Mouse (Mus musculus): ENCODE results near the gene S1pr2.

The S1pr2 gene

GRCm38 (mm10) chr9:20966747-20967146 is 9.8 kb downstream of the S1pr2 start:
- DNase-seq (ENCODE audit: low spot score in 2 of 2): no peak

DNA sequence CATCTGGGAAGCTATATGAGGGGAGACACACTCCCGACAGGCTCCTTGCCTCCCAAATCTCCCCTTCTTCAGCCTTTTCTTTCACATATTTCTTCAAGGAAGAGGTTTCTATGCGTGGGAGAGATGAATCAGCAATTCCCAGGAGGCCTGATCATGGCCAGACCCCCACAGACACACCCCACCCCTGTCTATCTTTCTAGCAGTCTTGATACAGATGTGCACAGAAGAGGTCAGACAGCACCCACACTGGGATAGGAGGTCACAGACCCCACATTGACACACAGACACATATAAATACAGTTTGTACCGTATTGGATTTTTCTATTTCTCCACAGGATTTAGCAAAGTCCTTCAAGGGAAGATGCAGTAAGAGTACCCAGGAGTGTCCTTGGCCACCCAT is 10.6 kb downstream of the S1pr2 start:
- DNase-seq (ENCODE audit: low spot score in 2 of 2): no peak

DNA sequence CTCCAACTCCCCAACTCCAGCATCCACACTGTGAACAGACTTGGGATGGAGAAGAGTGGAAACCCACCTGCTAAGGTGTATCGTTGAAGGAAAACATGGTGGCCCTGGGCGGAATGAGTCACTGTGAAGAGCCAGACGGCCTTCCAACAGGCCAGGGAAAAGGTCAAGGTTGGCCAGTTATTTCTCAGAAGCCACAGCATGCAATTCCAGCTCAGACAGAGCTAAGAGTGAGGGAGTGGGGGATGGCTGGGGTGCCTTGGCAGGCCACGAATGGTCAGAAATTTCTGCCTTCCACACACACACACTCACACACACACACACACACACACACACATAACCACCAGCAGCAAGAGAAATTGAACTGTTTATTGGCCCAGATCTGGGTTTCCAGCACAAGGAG is 11.0 kb downstream of the S1pr2 start:
- no peak for DNase-seq (ENCODE audit: low spot score in 2 of 2)

DNA sequence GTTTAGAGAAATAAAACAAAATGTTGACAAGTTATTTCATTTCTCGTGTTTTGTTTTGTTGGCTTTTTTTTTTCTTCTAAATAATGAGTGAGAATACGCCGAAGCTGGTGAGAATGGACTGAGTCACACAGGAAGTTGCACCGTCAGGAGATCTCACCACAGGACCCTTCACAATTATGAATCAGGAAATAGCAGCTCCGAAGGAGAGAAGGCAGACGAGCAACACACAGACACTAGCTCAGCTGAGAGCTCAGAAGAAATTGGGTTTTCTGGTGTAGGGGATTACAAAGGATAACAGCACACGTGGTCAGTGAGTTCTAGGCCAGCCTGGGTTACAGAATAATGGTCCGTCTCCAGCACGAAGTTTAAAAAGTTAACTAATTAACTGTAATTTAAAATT is 15.0 kb downstream of the S1pr2 start:
- no peak for DNase-seq (ENCODE audit: low spot score in 2 of 2)

- no peak for DNase-seq (ENCODE audit: low spot score in 2 of 2)
These were observed 17.1 kb downstream of the S1pr2 start, which contains the start of gene Dnmt1 for GRCm38 (mm10) chr9:20959430-20959938. Gene Dnmt1 (minus strand): TSS chr9:20959888.

DNA sequence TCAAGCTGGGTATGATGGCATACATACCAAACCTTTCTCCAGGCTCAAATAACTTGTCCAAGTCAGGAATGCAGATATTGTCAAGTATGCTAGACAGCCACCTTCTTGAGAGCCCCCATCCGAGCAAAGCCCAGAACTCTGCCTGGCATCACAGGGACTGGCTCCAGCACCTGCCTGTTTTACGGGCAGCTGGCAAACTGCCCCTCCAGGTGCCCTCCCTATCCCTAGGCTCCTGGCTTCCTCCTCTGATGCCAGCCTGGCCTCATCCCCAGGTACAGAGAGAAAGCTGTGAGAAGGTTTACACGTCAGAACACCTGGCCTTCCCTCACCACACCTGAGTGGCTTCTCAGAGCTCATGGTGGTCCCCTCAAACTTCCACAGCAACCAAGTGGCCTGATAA is 19.6 kb downstream of the S1pr2 start:
- DNase-seq (ENCODE audit: low spot score in 2 of 2): no peak

GRCm38 (mm10) chr9:20952520-20953227 is 23.9 kb downstream of the S1pr2 start:
- DNase-seq (ENCODE audit: low spot score in 2 of 2): peak; percentile 96 to 97

GRCm38 (mm10) chr9:20951966-20952519 is 24.5 kb downstream of the S1pr2 start:
- no peak for DNase-seq (ENCODE audit: low spot score in 2 of 2)

- DNase-seq (ENCODE audit: low spot score in 2 of 2): no peak
These were observed 25.1 kb downstream of the S1pr2 start for GRCm38 (mm10) chr9:20951441-20951840.

- no peak for DNase-seq (ENCODE audit: low spot score in 2 of 2)
These were observed 26.2 kb downstream of the S1pr2 start for GRCm38 (mm10) chr9:20950419-20950818.

DNA sequence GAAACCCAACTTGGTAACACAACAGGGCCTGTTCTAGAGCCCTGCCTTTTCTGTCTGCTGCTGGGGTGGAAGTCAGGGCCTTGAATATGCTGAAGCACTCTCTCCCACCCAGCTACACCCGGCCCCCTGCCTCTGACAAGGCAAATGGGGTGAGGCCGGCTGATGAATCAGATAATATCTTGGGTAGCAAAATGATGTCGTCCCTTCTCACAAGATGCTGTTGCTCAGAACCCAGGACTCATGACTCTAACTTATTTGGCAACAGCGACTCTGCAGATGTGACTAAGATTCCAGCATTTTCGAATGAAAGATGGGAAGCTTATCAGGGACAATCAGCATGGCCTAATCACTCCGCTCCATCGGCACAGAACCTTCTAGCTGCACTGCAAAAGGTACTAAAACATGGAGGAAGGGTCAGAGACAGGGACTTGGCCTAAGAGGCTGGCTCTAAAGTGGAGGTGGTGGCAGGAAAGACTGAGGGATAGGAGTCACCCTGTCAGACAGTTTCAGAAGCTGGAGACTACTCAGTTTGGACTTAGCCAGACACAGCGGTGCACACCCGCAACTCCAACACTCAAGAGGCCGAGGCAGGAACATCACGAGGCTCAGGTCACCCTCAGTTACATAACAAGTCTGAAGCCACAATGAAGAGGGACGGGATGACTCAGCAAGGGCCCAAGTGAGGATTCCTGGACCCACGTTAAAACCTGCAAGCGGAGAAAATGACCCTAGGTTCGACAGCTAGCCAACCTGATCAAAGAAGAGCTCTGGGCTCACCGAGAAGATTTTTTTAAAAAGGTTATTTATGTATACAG is 30.3 kb downstream of the S1pr2 start:
- DNase-seq (ENCODE audit: low spot score in 2 of 2): no peak

- no peak for DNase-seq (ENCODE audit: low spot score in 2 of 2)
These were observed 31.7 kb downstream of the S1pr2 start for GRCm38 (mm10) chr9:20944697-20945370.

GRCm38 (mm10) chr9:20943911-20944310 is 32.7 kb downstream of the S1pr2 start:
- DNase-seq (ENCODE audit: low spot score in 2 of 2): no peak

DNA sequence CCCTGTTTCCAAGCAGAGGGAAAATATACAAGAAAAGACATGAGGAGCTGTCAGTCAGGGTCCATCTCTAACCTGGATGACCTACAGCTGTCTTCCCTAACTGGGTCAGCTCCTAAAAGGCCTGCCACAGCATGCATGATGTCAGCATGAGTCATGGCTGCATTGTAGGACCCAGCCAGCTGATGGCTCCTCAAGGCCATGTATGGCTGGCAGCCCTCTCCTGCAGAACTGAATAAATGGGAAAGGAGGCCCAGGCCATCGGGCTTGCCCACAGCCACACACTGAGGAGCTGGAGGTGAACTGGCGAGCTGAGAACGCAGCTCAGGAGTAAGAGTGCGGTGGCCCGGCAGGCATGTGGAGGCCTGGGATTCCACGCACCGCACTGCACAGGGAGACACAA is 33.2 kb downstream of the S1pr2 start:
- DNase-seq (ENCODE audit: low spot score in 2 of 2): no peak

- DNase-seq (ENCODE audit: low spot score in 2 of 2): no peak
These were observed 53.3 kb downstream of the S1pr2 start for GRCm38 (mm10) chr9:20923258-20923657.

- no peak for DNase-seq (ENCODE audit: low spot score in 2 of 2)
These were observed 60.4 kb downstream of the S1pr2 start for GRCm38 (mm10) chr9:20916160-20916559.
